Mouse (Mus musculus) telencephalon, adult 2 months (tissue): ENCODE results near the gene Dhrs4.

Source experiments
- DNase-seq: peaks from one replicate; pipeline ENCODE4 v3.0.0-alpha.2; 2011; ENCODE audit warnings: low read depth, low spot score

The Dhrs4 gene

GRCm38 (mm10) chr14:55536116-55536745, 57.7 kb downstream of the Dhrs4 start:
- no peak for DNase-seq
